Mouse (Mus musculus) ES-E14 (cell line): ENCODE measurements around the gene Lbh. TPM values are rescaled to one million over a fixed set of nuclear protein-coding genes. Genes with fewer than 3 reads are reported as not detected.

Experiments used
- DNase-seq: peaks from one replicate; pipeline ENCODE4 v3.0.0-alpha.2; 2013; ENCODE audit warnings: low read depth, low spot score
- H3K27ac ChIP-seq: 2 replicates; pipeline ENCODE4 v1.5.1; 2012; ENCODE audit warnings: low read depth, mild to moderate bottlenecking, low read length, moderate library complexity, mixed read lengths; ENCODE audit not compliant: poor library complexity, insufficient read depth, severe bottlenecking
- H3K36me3 ChIP-seq: 2 replicates; pipeline ENCODE4 v1.6.1; 2012; ENCODE audit warnings: mild to moderate bottlenecking, low read length, moderate library complexity, mixed read lengths; ENCODE audit not compliant: control insufficient read depth, poor library complexity, insufficient read depth, severe bottlenecking
- H3K4me1 ChIP-seq, 2 experiments: fragments of 150-350 bp in 1 of 2; sonication (generic) in 1 of 2; 2 replicates each; pipeline ENCODE4 v1.6.1; 2012; ENCODE audit warnings: low read length in 2 of 2, mild to moderate bottlenecking in 1 of 2, mixed read lengths in 1 of 2; ENCODE audit not compliant: control insufficient read depth in 2 of 2, insufficient read depth in 2 of 2, poor library complexity in 1 of 2
- H3K4me3 ChIP-seq, 2 experiments: fragments of 150-350 bp in 1 of 2; sonication (generic) in 1 of 2; 2 replicates each; pipeline ENCODE4 v1.5.1; 2012; ENCODE audit warnings: low read length in 2 of 2, low read depth in 1 of 2, mild to moderate bottlenecking in 1 of 2, mixed read lengths in 1 of 2; ENCODE audit not compliant: insufficient read depth in 1 of 2, poor library complexity in 1 of 2, severe bottlenecking in 1 of 2
- H3K9ac ChIP-seq: 2 replicates; pipeline ENCODE4 v1.6.1; 2012; ENCODE audit warnings: low read depth, mild to moderate bottlenecking, low read length, mixed read lengths; ENCODE audit not compliant: poor library complexity, insufficient read depth, severe bottlenecking
- H3K9me3 ChIP-seq: fragments of 150-350 bp; sonication (generic); 2 replicates; pipeline ENCODE4 v1.6.1; 2012; ENCODE audit warnings: low read depth, mild to moderate bottlenecking, low read length; ENCODE audit not compliant: control insufficient read depth, insufficient read depth
- CHD2 ChIP-seq: IDR thresholded peaks from 2 replicates; pipeline ENCODE4 v1.6.1; 2014; ENCODE audit warnings: mild to moderate bottlenecking, low read depth, low read length, inconsistent platforms
- HCFC1 ChIP-seq: IDR thresholded peaks from 2 replicates; pipeline ENCODE4 v1.6.1; 2012; ENCODE audit warnings: low read length, inconsistent platforms, borderline replicate concordance; ENCODE audit not compliant: insufficient read depth
- MAFK ChIP-seq: IDR thresholded peaks from 2 replicates; pipeline ENCODE4 v1.6.1; 2014; ENCODE audit warnings: mild to moderate bottlenecking, low read depth, low read length, inconsistent platforms; ENCODE audit not compliant: insufficient read depth
- ZC3H11A ChIP-seq: IDR thresholded peaks from 2 replicates; pipeline ENCODE4 v1.6.1; 2012; ENCODE audit warnings: low read depth, mild to moderate bottlenecking, inconsistent platforms, low read length, borderline replicate concordance
- ZNF384 ChIP-seq: IDR thresholded peaks from 2 replicates; pipeline ENCODE4 v1.6.1; 2012; ENCODE audit warnings: low read depth, low read length, inconsistent platforms
- in situ Hi-C, 2 experiments: fragments of 600-800 bp; cut with MboI; formaldehyde crosslinking; loops; one replicate each; pipeline ENCODE4 v1.15.1; 2025; ENCODE audit warnings: low sequenced_read_pairs in 2 of 2, inconsistent platforms in 1 of 2; ENCODE audit not compliant: unreplicated experiment in 2 of 2
- total RNA-seq: library from RNA; depleted of rRNA; stranded (reverse); fragments of 300-350 nt; gene quantifications from 2 replicates; pipeline ENCODE4 v1.2.3, GENCODE M21; 2012

Lbh gene
- total RNA-seq, 1 experiment, result 5.2 TPM

GRCm38 (mm10) chr17:72903321-72903720 is 14.8 kb upstream of the Lbh start:
- Histone ChIP-seq H3K4me3 (no peak overlapping the region), H3K9ac (no peak overlapping the region), H3K9me3 (no peaks in the 10 kb centered on the region), H3K36me3 (no peaks in the 10 kb centered on the region), H3K27ac (no peak overlapping the region), H3K4me1 (no peaks in the 10 kb centered on the region)
- no peak for DNase-seq
- no peak for TF ChIP-seq ZC3H11A
- TF ChIP-seq MAFK, result no peak
- TF ChIP-seq ZNF384, result no peak
- no peak for TF ChIP-seq CHD2
- TF ChIP-seq HCFC1, result no peak
- in situ Hi-C loops, result no loop called here

GRCm38 (mm10) chr17:72903921-72904421 is 14.1 kb upstream of the Lbh start:
- no peak overlapping the region for H3K9ac ChIP-seq
- H3K9me3 ChIP-seq, result 0 out of 2 replicates have a peak, but pooled peaks cover 2% of the 10 kb centered on the region
- in situ Hi-C loops, result no loop called here
- TF ChIP-seq MAFK, result no peak
- no peak for TF ChIP-seq ZNF384
- no peak for TF ChIP-seq HCFC1
- no peak for TF ChIP-seq CHD2
- TF ChIP-seq ZC3H11A, result no peak
- no peaks in the 10 kb centered on the region for H3K4me1 ChIP-seq
- DNase-seq, result no peak
- H3K27ac ChIP-seq, result no peak overlapping the region
- no peaks in the 10 kb centered on the region for H3K36me3 ChIP-seq
- H3K4me3 ChIP-seq, result no peak overlapping the region

- Histone ChIP-seq H3K4me1 (no peaks in the 10 kb centered on the region), H3K36me3 (no peaks in the 10 kb centered on the region), H3K4me3 (no peak overlapping the region), H3K9me3 (peaks cover 5% of the 10 kb centered on the region; the same call in 1 of the 2 replicates), H3K27ac (no peak overlapping the region), H3K9ac (no peak overlapping the region)
- no peak for TF ChIP-seq ZNF384
- TF ChIP-seq CHD2, result no peak
- no peak for TF ChIP-seq ZC3H11A
- no peak for TF ChIP-seq MAFK
- no peak for TF ChIP-seq HCFC1
- no peak for DNase-seq
- in situ Hi-C loops, result no loop called here
Observed at GRCm38 (mm10) chr17:72904873-72905272, 13.2 kb upstream of the Lbh start.

GRCm38 (mm10) chr17:72906231-72906896 is 11.7 kb upstream of the Lbh start:
- no peak overlapping the region for H3K9ac ChIP-seq
- no peaks in the 10 kb centered on the region for H3K4me1 ChIP-seq
- H3K9me3 ChIP-seq, result peaks cover 8% of the 10 kb centered on the region
- TF ChIP-seq ZC3H11A (no peak), CHD2 (no peak), ZNF384 (no peak), MAFK (no peak), HCFC1 (no peak)
- no peaks in the 10 kb centered on the region for H3K36me3 ChIP-seq
- in situ Hi-C loops, result no loop called here
- no peak for DNase-seq
- H3K27ac ChIP-seq, result no peak overlapping the region
- H3K4me3 ChIP-seq, result no peak overlapping the region
